Mouse (Mus musculus): Measurements from ENCODE around the gene Epc2.

DNA sequence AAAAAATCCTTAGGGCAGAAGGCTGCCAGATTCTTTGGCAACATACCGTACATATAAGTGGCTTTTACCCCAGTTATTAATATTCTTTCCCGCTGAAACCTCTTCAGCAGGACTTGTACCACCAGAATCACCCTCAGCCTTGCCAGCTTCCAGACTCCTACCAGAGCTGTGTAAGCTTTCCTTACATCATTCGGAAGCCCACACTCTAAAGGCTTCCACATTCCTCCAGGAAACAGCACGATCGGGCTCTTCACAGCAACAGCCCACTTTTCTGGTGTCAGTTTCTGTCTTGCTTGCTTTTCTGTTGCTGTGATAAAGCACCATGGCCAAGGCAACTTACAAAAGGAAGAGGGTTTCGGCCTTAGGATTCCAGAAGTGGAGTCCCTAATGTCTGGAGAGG lies 21.2 kb downstream of the Epc2 start:
- TF ChIP-seq GATA1 (IDR thresholded peaks at IDR 0.05; ENCODE audit: borderline replicate concordance, low read length), result no peak
- no peak for TF ChIP-seq FLI1 (IDR thresholded peaks at IDR 0.05; ENCODE audit: low read length)

Data from megakaryocyte, embryonic 14.5 days (primary cell).